Mouse (Mus musculus) stomach, embryonic 14.5 days (tissue): ENCODE data around the gene Fam69a. TPM values are rescaled to one million over a fixed set of nuclear protein-coding genes. Genes with fewer than 3 reads are reported as not detected.
"Not testable (repeated sequence)": the region's sequence is repeated elsewhere in the genome, so short reads cannot be mapped to it uniquely, and the experiment has no call there.

Experiments
- ATAC-seq: fragments of 200-750 bp; cut with Nextera tagmentation; 2 replicates; pipeline ENCODE4 v1.8.0; 2017; ENCODE audit warnings: low read depth, moderate TSS enrichment; ENCODE audit not compliant: insufficient number of reproducible peaks, insufficient read depth, low FRiP score
- H3K27ac ChIP-seq: fragments of 300-500 bp; sonication (generic); 2 replicates; pipeline ENCODE4 v1.5.1; 2014; ENCODE audit warnings: mild to moderate bottlenecking, low read length, moderate library complexity, mixed read lengths
- H3K27me3 ChIP-seq: fragments of 300-500 bp; sonication (generic); 2 replicates; pipeline ENCODE4 v1.6.1; 2014; ENCODE audit warnings: low read length, control low read depth, mixed read lengths; ENCODE audit not compliant: control insufficient read depth, insufficient read depth
- H3K36me3 ChIP-seq: fragments of 300-500 bp; sonication (generic); 2 replicates; pipeline ENCODE4 v1.6.1; 2014; ENCODE audit warnings: mild to moderate bottlenecking, control low read depth, low read length, moderate library complexity, mixed read lengths; ENCODE audit not compliant: control insufficient read depth, insufficient read depth
- H3K4me1 ChIP-seq: fragments of 300-500 bp; sonication (generic); 2 replicates; pipeline ENCODE4 v1.6.1; 2014; ENCODE audit warnings: low read length, control low read depth, mixed read lengths; ENCODE audit not compliant: control insufficient read depth, insufficient read depth
- H3K4me2 ChIP-seq: fragments of 300-500 bp; sonication (generic); replicated peaks from 2 replicates; pipeline ENCODE4 v1.6.1; 2014; ENCODE audit warnings: low read depth, low read length, control low read depth
- H3K4me3 ChIP-seq: fragments of 300-500 bp; sonication (generic); 2 replicates; pipeline ENCODE4 v1.5.1; 2014; ENCODE audit warnings: low read depth, low read length, control low read depth
- H3K9ac ChIP-seq: fragments of 300-500 bp; sonication (generic); replicated peaks from 2 replicates; pipeline ENCODE4 v1.6.1; 2014; ENCODE audit warnings: low read depth, mild to moderate bottlenecking, control low read depth, low read length, moderate library complexity, mixed read lengths
- H3K9me3 ChIP-seq: fragments of 300-500 bp; sonication (generic); 2 replicates; pipeline ENCODE4 v1.6.1; 2016; ENCODE audit warnings: low read depth, low read length, control low read depth; ENCODE audit not compliant: control insufficient read depth
- WGBS: fragments of 180-500 bp; shearing (Covaris S2); extraction: QIAGEN DNeasy Blood & Tissue Kit; methylation state at CpG from one replicate; pipeline ENCODE4 v1.1.7; 2014; 5-methylcytosine and 5-hydroxymethylcytosine counted together
- polyA plus RNA-seq: library from polyadenylated mRNA; unstranded; fragments of >200 nt; fragmentation: Nextera tagmentation; extraction: Ambion mirVana; gene quantifications from 2 replicates; pipeline ENCODE4 v1.2.1, GENCODE M21; 2014

The Fam69a gene
- polyA plus RNA-seq, 1 experiment from 2014 or later = 29.1 TPM

GRCm38 (mm10) chr5:107946475-107946874 lies 40.4 kb downstream of the Fam69a start:
- 79% methylated on average over 1 of the region's 1 CpGs for WGBS
- ATAC-seq = no peak

GRCm38 (mm10) chr5:107943526-107943925 lies 43.4 kb downstream of the Fam69a start:
- H3K4me1 ChIP-seq = no peaks in the 10 kb centered on the region

More at GRCm38 (mm10) chr5:107946475-107946874, 40.4 kb downstream of the Fam69a start:
- Histone ChIP-seq H3K27me3 (no peaks in the 10 kb centered on the region), H3K4me3 (no peak overlapping the region), H3K4me2 (no peak overlapping the region), H3K36me3 (no peaks in the 10 kb centered on the region), H3K27ac (no peak overlapping the region), H3K9me3 (no peaks in the 10 kb centered on the region), H3K4me1 (no peaks in the 10 kb centered on the region), H3K9ac (no peak overlapping the region)

GRCm38 (mm10) chr5:107942941-107943340 lies 43.9 kb downstream of the Fam69a start:
- no peaks in the 10 kb centered on the region for H3K9me3 ChIP-seq
- ATAC-seq = no peak
- no peaks in the 10 kb centered on the region for H3K27me3 ChIP-seq
- H3K4me3 ChIP-seq = no peak overlapping the region
- no peak overlapping the region for H3K9ac ChIP-seq
- no peak overlapping the region for H3K27ac ChIP-seq
- 58% methylated on average over 1 of the region's 1 CpGs for WGBS
- no peak overlapping the region for H3K4me2 ChIP-seq
- no peaks in the 10 kb centered on the region for H3K4me1 ChIP-seq
- H3K36me3 ChIP-seq = no peaks in the 10 kb centered on the region

More at GRCm38 (mm10) chr5:107943526-107943925, 43.4 kb downstream of the Fam69a start:
- WGBS = 84% methylated on average over 6 of the region's 6 CpGs
- no peaks in the 10 kb centered on the region for H3K36me3 ChIP-seq
- no peaks in the 10 kb centered on the region for H3K9me3 ChIP-seq
- no peak overlapping the region for H3K27ac ChIP-seq
- H3K27me3 ChIP-seq = no peaks in the 10 kb centered on the region
- ATAC-seq = no peak
- no peak overlapping the region for H3K4me3 ChIP-seq
- H3K9ac ChIP-seq = no peak overlapping the region
- no peak overlapping the region for H3K4me2 ChIP-seq

GRCm38 (mm10) chr5:107941222-107941621 lies 45.7 kb downstream of the Fam69a start:
- 36% methylated on average over 6 of the region's 6 CpGs for WGBS
- Histone ChIP-seq H3K4me1 (no peaks in the 10 kb centered on the region), H3K9me3 (no peaks in the 10 kb centered on the region), H3K36me3 (no peaks in the 10 kb centered on the region), H3K27ac (no peak overlapping the region), H3K4me3 (no peak overlapping the region), H3K27me3 (no peaks in the 10 kb centered on the region), H3K9ac (no peak overlapping the region), H3K4me2 (no peak overlapping the region)
- no peak for ATAC-seq

GRCm38 (mm10) chr5:107939701-107940100 lies 47.2 kb downstream of the Fam69a start:
- H3K4me3 ChIP-seq = no peak overlapping the region
- no peaks in the 10 kb centered on the region for H3K36me3 ChIP-seq
- H3K9me3 ChIP-seq = no peaks in the 10 kb centered on the region
- no peak overlapping the region for H3K9ac ChIP-seq
- no peaks in the 10 kb centered on the region for H3K27me3 ChIP-seq
- 81% methylated on average over 3 of the region's 3 CpGs for WGBS
- H3K4me1 ChIP-seq = no peaks in the 10 kb centered on the region
- no peak for ATAC-seq
- no peak overlapping the region for H3K4me2 ChIP-seq
- no peak overlapping the region for H3K27ac ChIP-seq

- no peak overlapping the region for H3K4me3 ChIP-seq
- no peaks in the 10 kb centered on the region for H3K36me3 ChIP-seq
- no peaks in the 10 kb centered on the region for H3K4me1 ChIP-seq
- WGBS = 89% methylated on average over 2 of the region's 2 CpGs
- no peak for ATAC-seq
- no peaks in the 10 kb centered on the region for H3K27me3 ChIP-seq
- H3K27ac ChIP-seq = no peak overlapping the region
- no peaks in the 10 kb centered on the region for H3K9me3 ChIP-seq
- H3K4me2 ChIP-seq = no peak overlapping the region
- no peak overlapping the region for H3K9ac ChIP-seq
These were observed 48.0 kb downstream of the Fam69a start for GRCm38 (mm10) chr5:107938886-107939285.

- not testable (repeated sequence) for ATAC-seq
- 88% methylated on average over 1 of the region's 1 CpGs for WGBS
These were observed 48.4 kb downstream of the Fam69a start for GRCm38 (mm10) chr5:107938483-107938882.

GRCm38 (mm10) chr5:107936625-107937389 lies 50.1 kb downstream of the Fam69a start:
- Histone ChIP-seq H3K36me3 (no peaks in the 10 kb centered on the region), H3K27ac (no peak overlapping the region), H3K4me2 (no peak overlapping the region), H3K27me3 (no peaks in the 10 kb centered on the region), H3K4me1 (no peaks in the 10 kb centered on the region), H3K9ac (no peak overlapping the region), H3K9me3 (no peaks in the 10 kb centered on the region), H3K4me3 (no peak overlapping the region)
- no peak for ATAC-seq
- 86% methylated on average over 10 of the region's 10 CpGs for WGBS

More at GRCm38 (mm10) chr5:107938483-107938882, 48.4 kb downstream of the Fam69a start:
- H3K4me1 ChIP-seq, H3K4me3 ChIP-seq, H3K27me3 ChIP-seq, H3K36me3 ChIP-seq, H3K9me3 ChIP-seq, H3K9ac ChIP-seq, H3K27ac ChIP-seq, H3K4me2 ChIP-seq: not testable (repeated sequence)
